Mouse (Mus musculus): ENCODE data around the gene Plekhg5.

The Plekhg5 gene

DNA sequence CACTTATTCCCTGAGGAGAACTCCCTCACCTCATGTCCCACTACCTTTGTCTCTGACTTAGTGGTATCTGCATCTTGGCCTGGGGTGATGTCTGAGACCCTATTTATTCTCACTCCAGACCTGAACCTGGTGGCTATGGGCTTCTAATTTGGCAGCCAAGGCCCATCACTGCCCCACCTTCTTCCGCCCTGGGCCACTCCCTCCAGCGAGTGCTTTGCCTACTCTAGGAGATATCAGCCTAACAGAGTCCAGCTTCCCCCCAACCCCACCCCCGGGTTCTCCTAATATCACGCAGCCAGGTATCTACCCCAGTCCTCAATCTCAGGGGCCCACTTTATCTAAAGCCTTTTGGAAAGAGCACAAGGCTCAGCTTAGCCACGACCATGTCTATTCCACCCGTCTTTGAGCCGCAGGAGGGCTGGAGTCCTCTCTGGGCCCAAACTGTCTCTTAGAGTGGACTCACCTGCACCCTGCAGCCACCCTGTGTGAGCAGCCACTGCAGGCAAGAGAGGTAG, 79.2 kb downstream of the Plekhg5 start:
- no peak for DNase-seq

DNA sequence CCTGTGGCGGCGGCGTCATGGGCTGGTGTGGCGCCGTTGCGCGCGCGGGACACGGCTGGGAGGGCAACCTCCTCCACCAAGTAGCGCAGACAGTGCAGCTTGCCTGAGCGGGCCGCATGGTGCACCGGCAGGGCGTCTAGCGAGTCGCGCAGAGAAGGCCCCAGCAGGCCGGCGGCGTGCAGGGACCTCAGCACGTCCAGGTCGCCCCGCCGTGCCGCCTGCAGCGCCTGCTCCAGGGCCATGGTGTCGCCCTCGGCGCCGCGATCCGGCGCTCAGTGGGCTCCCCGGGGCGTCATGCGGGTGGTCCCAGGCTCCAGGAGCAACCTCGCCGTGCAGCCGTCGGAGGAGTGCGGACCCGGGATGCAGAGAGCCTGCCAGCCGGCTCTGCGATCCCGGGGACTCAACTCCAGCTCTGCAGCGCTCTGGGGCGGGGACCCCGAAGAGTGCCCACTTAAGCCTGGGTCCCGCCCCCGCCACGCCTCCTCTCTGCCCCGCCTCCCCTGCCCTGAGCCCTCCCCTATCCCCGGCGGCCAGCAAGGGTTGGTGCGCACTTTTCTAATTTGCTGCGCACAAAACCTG, 79.8 kb downstream of the Plekhg5 start, which contains the start of gene Espn:
Espn (minus strand) TSS at position 406 of the 579 bp plus-strand sequence.
- DNase-seq: no peak

DNA sequence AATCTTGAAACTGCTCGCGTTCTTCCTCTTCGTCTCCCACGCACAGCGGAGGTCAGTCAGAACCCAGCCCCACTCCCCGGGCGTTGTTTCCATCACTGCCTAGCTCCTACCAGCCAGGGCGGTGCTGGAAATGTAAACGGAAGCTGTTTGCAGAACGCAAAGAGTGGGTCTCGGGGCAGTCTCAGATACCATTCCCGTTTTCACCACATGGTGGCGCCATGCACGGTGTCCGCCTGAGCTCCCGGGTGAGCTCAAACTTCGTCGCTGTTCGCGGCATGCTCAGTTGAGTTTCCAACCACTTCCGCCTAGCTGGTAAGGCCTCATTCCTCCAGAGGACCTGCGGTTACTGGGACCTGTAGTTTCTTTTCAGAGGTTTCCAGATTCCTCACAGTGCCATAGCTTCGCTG, 81.5 kb downstream of the Plekhg5 start:
- peak; percentile 66 for DNase-seq

DNA sequence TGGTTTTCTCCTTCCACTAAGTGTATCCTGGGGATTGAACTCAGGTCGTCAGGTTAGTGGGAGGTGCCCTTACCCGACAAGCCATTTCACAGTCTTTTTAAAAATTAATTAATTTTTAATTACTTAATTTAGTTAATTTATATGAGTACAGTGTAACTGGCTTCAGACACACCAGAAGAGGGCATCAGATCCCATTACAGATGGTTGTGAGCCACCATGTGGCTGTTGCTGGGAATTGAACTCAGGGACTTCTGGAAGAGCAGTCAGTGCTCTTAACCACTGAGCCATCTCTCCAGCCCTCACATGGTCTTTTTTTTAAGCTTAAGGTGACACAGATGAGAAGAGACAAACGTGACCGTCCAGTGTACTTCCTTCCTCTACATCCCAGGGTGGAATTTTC, 82.7 kb downstream of the Plekhg5 start:
- DNase-seq: no peak

DNA sequence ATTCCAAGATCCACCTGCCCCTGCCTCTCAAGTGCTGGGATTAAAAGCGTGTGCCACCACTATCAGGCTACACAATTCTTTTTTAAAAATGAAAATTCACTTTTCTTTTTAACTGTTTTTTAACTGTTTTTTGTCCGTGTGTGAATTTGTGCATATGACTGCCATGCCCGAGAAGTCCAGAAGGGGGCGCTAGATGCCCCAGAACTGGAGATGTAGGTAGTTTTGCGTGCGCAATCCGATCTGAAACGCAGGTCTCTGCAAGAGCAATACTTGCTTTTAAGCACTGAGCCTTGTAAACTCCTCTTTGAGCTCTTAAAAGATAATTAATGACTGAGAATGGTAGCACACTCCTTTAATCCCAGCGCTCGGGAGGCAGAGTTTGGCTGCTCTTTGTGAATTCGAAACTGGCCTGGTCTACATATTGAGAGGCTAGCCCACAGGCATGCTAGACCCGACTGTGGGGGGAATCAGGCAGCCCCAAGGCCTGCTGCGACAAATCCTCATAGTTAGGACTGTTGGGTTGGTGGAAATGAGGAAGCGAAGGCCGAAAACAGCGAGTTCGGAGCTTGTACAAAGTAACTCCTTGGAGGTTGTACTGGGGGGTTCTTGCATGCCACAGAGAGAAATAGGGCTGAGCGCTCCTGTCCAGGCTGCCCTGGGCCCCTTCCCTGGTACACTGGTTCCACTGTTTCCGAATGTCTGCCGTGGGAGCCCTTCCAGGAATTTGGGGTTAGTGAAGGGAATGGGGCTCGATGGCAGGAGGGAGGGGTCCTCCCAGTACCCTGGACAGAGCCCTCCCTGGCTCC, 85.7 kb downstream of the Plekhg5 start:
- peak; percentile 52 for DNase-seq

DNA sequence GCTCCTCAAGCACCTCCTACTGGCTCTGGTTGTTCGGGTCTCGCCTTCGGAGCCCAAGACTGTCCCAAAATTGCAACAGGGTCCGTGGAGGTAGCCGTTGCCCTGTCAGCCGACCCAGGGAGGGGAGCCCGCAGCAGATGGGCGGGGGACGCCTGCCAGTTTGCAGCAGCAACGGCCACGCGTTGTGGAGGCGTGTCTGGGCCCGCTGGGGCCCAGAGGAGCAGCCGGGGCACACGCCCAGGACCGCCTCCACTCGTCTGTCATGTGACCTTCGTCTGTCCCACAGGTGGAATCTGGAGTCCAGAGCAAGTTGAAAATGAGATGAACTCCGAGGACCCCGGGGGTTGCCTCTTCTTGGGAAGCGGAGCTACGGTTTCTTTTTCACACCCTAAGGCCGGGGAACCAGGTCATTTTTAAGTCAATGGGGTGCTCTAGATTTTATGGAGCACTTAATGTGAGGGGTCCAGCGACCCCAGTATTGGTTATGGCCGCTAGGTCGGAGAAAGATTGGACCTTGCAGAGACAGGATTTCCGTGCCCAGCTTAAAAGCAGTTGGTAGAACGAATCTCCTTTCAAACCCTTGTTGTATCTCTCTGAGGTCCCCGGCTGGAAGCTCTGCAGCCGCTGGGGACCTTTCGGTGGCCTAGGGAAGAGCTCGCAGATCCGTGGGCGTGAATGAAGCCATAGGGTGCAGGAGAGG, 86.4 kb downstream of the Plekhg5 start, which contains the start of gene Hes2:
Hes2 (plus strand) TSS at position 283 of the 700 bp plus-strand sequence.
- DNase-seq: no peak

DNA sequence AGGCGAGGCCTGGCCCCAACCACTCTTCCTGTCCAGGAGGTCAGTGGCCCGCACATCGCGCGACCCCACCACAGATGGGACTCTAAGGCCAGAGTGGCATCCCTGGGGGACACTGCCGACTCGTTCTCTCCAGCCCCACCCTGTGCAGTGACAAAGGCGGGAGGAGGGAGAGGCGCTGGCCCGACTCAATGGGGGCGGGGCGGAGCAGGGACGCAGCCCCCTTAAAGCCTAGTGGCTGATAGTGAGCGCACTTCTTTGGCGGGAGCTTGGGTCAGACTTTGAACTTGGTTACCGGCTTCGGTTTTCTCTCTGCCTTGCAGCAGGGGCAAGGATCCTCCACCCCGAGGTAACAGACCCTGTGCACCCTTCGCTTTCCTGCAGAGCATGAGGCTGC, 87.0 kb downstream of the Plekhg5 start:
- no peak for DNase-seq

DNA sequence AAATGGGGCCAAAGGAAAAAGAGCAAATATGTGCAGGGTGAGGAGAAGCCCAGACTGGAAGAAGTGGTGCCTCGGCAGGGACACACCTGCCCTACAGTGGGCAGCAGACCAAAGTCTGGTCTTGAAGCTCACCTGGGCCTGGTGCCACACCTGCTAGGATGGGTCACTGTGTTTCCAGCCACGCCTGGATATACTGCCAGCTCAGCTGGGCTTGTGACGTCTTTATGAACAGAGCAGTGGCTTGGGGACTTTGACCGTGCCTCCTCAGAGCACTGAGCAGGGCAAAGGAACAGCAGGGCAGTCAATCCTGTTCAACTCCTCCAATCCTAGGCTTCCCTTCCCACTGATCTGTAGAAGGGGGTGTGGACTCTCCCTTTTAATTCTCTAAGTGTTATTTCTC, 88.5 kb downstream of the Plekhg5 start:
- no peak for DNase-seq

DNA sequence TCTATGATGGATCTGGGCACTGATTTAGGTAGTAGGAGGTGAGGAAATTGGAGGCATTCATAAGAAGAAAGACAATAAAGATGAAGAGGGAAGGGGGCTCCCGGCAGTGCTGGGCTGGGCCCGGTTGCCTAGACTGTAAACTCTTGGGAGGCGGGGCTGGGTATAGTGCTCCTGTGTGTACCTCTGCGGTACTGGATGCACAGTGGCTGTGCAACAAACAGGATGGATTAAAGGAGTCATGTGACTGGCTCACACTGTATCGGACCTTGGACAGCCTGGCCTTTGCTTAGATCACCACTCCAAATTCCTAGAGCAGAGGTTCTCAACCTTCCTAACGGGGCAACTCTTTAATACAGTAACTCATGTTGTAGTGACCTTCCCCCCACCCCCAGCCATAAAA, 89.3 kb downstream of the Plekhg5 start:
- no peak for DNase-seq

DNA sequence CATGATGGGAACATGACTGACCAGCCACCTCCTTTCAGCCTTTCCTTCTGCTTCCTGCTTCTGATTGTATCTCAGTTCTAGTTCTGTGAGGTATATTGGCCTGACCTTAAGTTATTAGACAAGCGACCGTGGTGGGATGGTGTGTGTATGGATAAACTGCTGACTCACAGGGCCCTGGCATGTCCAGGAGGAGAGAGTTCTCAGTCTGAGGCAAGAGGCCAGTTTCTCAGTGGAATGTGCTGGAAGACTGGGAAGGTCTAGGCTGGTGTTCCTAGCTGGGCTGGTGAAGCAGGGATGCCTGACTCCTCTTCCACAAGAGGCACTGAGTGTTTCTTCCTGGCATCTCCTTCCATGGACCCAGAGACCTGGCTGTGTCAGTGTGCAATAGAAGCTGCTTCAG, 90.5 kb downstream of the Plekhg5 start:
- DNase-seq: no peak
